Mouse (Mus musculus) spleen, adult 2 months (tissue): ENCODE results near the gene Selp. TPM values are rescaled to one million over a fixed set of nuclear protein-coding genes. Genes with fewer than 3 reads are reported as not detected.

Experiments used
- DNase-seq, 2 experiments: peaks; one replicate each; pipeline versions ENCODE4 v3.0.0 to v3.0.0-alpha.2; 2012 to 2021; ENCODE audit warnings: low spot score in 2 of 2, low read depth in 1 of 2
- H3K27ac ChIP-seq: fragments of 200-500 bp; 2 replicates; pipeline ENCODE4 v1.5.1; 2012; ENCODE audit warnings: low read length, inconsistent platforms; ENCODE audit not compliant: insufficient read depth
- H3K27me3 ChIP-seq: fragments of 200-500 bp; 2 replicates; pipeline ENCODE4 v1.6.1; 2012; ENCODE audit warnings: mild to moderate bottlenecking, moderate library complexity, low read length, inconsistent platforms; ENCODE audit not compliant: control insufficient read depth, insufficient read depth
- H3K36me3 ChIP-seq: fragments of 200-500 bp; 2 replicates; pipeline ENCODE4 v1.6.1; 2012; ENCODE audit warnings: mild to moderate bottlenecking, low read length, inconsistent platforms; ENCODE audit not compliant: control insufficient read depth, insufficient read depth
- H3K4me1 ChIP-seq: fragments of 200-500 bp; 2 replicates; pipeline ENCODE4 v1.6.1; 2011; ENCODE audit warnings: inconsistent platforms; ENCODE audit not compliant: control insufficient read depth, insufficient read depth, insufficient read length
- H3K4me3 ChIP-seq: fragments of 200-500 bp; 2 replicates; pipeline ENCODE4 v1.5.1; 2011; ENCODE audit warnings: mild to moderate bottlenecking, inconsistent platforms; ENCODE audit not compliant: insufficient read depth, insufficient read length; ENCODE audit errors: extremely low read depth
- CTCF ChIP-seq: fragments of 200-500 bp; IDR thresholded peaks from 2 replicates; pipeline ENCODE4 v1.5.1; 2011; ENCODE audit warnings: mild to moderate bottlenecking, inconsistent platforms; ENCODE audit not compliant: insufficient read depth, insufficient read length, insufficient replicate concordance; ENCODE audit errors: extremely low read depth
- POLR2A ChIP-seq: fragments of 200-500 bp; IDR thresholded peaks from 2 replicates; pipeline ENCODE4 v1.6.1; 2011; ENCODE audit warnings: low read depth, low read length, inconsistent platforms
- WGBS: fragments of 180-500 bp; shearing (Covaris S2); methylation state at CpG from one replicate; pipeline ENCODE4 v1.1.7; 2018; 5-methylcytosine and 5-hydroxymethylcytosine counted together
- polyA plus RNA-seq: library from polyadenylated mRNA; depleted of rRNA; stranded (reverse); fragments of >200 nt; gene quantifications from 2 replicates; pipeline ENCODE4 v1.2.3, GENCODE M21; 2012

The Selp gene
- polyA plus RNA-seq, 1 experiment, result 2.2 TPM

- no peak for DNase-seq
- Histone ChIP-seq H3K4me3 (no peak overlapping the region), H3K4me1 (peaks cover 31% of the 10 kb centered on the region), H3K36me3 (no peaks in the 10 kb centered on the region), H3K27me3 (no peaks in the 10 kb centered on the region), H3K27ac (no peak overlapping the region)
- 80% methylated on average over 3 of the region's 3 CpGs for WGBS
- no peak for TF ChIP-seq POLR2A
- no peak for TF ChIP-seq CTCF
Observed at GRCm38 (mm10) chr1:164086797-164087196, 28.3 kb upstream of the Selp start.

- Histone ChIP-seq H3K4me1 (peaks cover 22% of the 10 kb centered on the region), H3K36me3 (no peaks in the 10 kb centered on the region), H3K27me3 (no peaks in the 10 kb centered on the region), H3K4me3 (no peak overlapping the region), H3K27ac (no peak overlapping the region)
- no peak for TF ChIP-seq POLR2A
- WGBS, result 59% methylated on average over 5 of the region's 5 CpGs
- no peak for DNase-seq
Observed at GRCm38 (mm10) chr1:164087872-164088271, 27.2 kb upstream of the Selp start.

DNA sequence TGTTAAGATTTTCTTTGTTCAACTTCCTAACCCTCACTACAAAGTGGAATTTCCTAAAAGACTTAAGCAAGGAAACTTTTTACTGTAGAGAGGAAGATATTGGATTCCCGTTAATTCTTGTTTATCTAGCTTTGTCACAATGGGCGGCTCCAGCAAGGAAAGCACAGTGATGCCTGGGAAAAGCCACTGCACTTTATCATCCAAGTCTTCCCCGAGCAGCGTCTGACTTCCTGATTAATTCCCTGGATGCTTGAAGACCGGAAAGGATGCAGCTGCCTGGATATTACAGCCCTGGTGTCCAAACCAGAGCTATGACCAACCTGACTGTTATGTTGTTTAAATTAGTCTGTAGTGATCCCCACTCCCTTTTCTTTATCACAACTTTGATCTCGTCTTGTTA, 18.3 kb upstream of the Selp start:
- no peak for DNase-seq
- Histone ChIP-seq H3K27me3 (no peaks in the 10 kb centered on the region), H3K4me3 (no peak overlapping the region), H3K36me3 (no peaks in the 10 kb centered on the region), H3K27ac (no peak overlapping the region), H3K4me1 (no peaks in the 10 kb centered on the region)
- no peak for TF ChIP-seq POLR2A
- TF ChIP-seq CTCF, result no peak
- WGBS, result 84% methylated on average over 6 of the region's 6 CpGs

- TF ChIP-seq POLR2A, result no peak
- TF ChIP-seq CTCF, result no peak
- Histone ChIP-seq H3K36me3 (no peaks in the 10 kb centered on the region), H3K27me3 (no peaks in the 10 kb centered on the region), H3K27ac (no peak overlapping the region), H3K4me3 (no peak overlapping the region), H3K4me1 (no peaks in the 10 kb centered on the region)
- DNase-seq, result no peak
- WGBS, result 78% methylated on average over 2 of the region's 2 CpGs
Observed at GRCm38 (mm10) chr1:164097911-164098310, 17.2 kb upstream of the Selp start.

GRCm38 (mm10) chr1:164098372-164098771, 16.7 kb upstream of the Selp start:
- no peaks in the 10 kb centered on the region for H3K36me3 ChIP-seq
- no peaks in the 10 kb centered on the region for H3K27me3 ChIP-seq
- DNase-seq, result no peak
- WGBS, result 69% methylated on average over 2 of the region's 2 CpGs
- H3K27ac ChIP-seq, result no peak overlapping the region
- no peaks in the 10 kb centered on the region for H3K4me1 ChIP-seq
- no peak for TF ChIP-seq POLR2A
- TF ChIP-seq CTCF, result no peak
- no peak overlapping the region for H3K4me3 ChIP-seq

DNA sequence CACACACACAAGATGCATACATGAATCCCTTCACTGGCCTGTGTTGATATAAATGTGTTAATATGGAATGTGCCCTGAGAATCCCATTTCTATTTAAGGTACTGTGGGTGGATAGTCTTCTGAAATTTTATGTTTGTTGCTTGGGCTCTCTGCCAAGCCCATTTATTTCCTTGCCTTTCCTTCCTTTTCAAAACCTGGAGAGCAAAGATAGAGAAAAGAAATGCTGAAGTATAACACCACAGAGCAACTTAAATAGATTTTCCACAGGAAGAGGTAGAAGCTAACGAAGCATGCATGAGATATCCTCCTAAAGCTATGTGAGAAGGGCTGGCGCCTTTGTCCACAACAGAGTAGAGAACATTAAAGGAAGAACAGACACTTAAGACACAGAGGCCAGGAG, 5.3 kb upstream of the Selp start:
- 25% methylated on average over 2 of the region's 2 CpGs for WGBS
- no peak overlapping the region for H3K4me3 ChIP-seq
- TF ChIP-seq POLR2A (no peak), CTCF (no peak)

GRCm38 (mm10) chr1:164110591-164111329, 4.3 kb upstream of the Selp start:
- 93% methylated on average over 9 of the region's 9 CpGs for WGBS
- DNase-seq, result no peak

More for the DNA sequence above, 5.3 kb upstream of the Selp start:
- DNase-seq, result no peak
- no peak overlapping the region for H3K27ac ChIP-seq
- H3K36me3 ChIP-seq, result no peaks in the 10 kb centered on the region
- H3K27me3 ChIP-seq, result no peaks in the 10 kb centered on the region
- H3K4me1 ChIP-seq, result peaks cover 6% of the 10 kb centered on the region

More at GRCm38 (mm10) chr1:164110591-164111329, 4.3 kb upstream of the Selp start:
- Histone ChIP-seq H3K27me3 (no peaks in the 10 kb centered on the region), H3K27ac (no peak overlapping the region), H3K4me3 (no peak overlapping the region), H3K4me1 (peaks cover 6% of the 10 kb centered on the region), H3K36me3 (no peaks in the 10 kb centered on the region)
- TF ChIP-seq CTCF (no peak), POLR2A (no peak)
